Mouse (Mus musculus): ENCODE results near the gene Ets1. TPM values are rescaled to one million over a fixed set of nuclear protein-coding genes. Genes with fewer than 3 reads are reported as not detected.
A peak's percentile ranks its signal among the peaks of the same experiment; 100 is the strongest.

Ets1 gene
- polyA plus RNA-seq, 1 experiment from 2014 or later, result 115 TPM

GRCm38 (mm10) chr9:32711768-32712167 is 75.7 kb downstream of the Ets1 start:
- Histone ChIP-seq H3K27ac (ENCODE audit: low read length) (no peak overlapping the region), H3K4me1 (replicated peaks; ENCODE audit: control insufficient read depth, insufficient read depth, low read length) (peaks cover 95% of the 10 kb centered on the region), H3K27me3 (ENCODE audit: control insufficient read depth, insufficient read depth, low read depth, low read length) (no peaks in the 10 kb centered on the region), H3K36me3 (ENCODE audit: control insufficient read depth, insufficient read depth, low read length) (no peaks in the 10 kb centered on the region), H3K4me3 (ENCODE audit: low read length) (no peak overlapping the region), H3K9ac (ENCODE audit: low read length) (no peak overlapping the region), H3K4me2 (ENCODE audit: low read depth, low read length) (no peak overlapping the region), H3K9me3 (ENCODE audit: control insufficient read depth, low read length) (no peaks in the 10 kb centered on the region)
- 55% methylated on average over 4 of the region's 4 CpGs for WGBS
- no peak for ATAC-seq (ENCODE audit: low read depth)

- H3K27me3 ChIP-seq (ENCODE audit: control insufficient read depth, insufficient read depth, low read depth, low read length), result no peaks in the 10 kb centered on the region
- H3K4me2 ChIP-seq (ENCODE audit: low read depth, low read length), result no peak overlapping the region
- no peak overlapping the region for H3K4me3 ChIP-seq (ENCODE audit: low read length)
- 77% methylated on average over 7 of the region's 7 CpGs for WGBS
- H3K9me3 ChIP-seq (ENCODE audit: control insufficient read depth, low read length), result no peaks in the 10 kb centered on the region
- H3K4me1 ChIP-seq (replicated peaks; ENCODE audit: control insufficient read depth, insufficient read depth, low read length), result peaks cover 95% of the 10 kb centered on the region
- H3K27ac ChIP-seq (ENCODE audit: low read length), result no peak overlapping the region; the same call in 1 of the 2 replicates
- no peak overlapping the region for H3K9ac ChIP-seq (ENCODE audit: low read length)
- H3K36me3 ChIP-seq (ENCODE audit: control insufficient read depth, insufficient read depth, low read length), result no peaks in the 10 kb centered on the region
- ATAC-seq (ENCODE audit: low read depth), result no peak
Measured at GRCm38 (mm10) chr9:32712383-32712910, 76.4 kb downstream of the Ets1 start.

- WGBS, result 71% methylated on average over 1 of the region's 1 CpGs
- no peaks in the 10 kb centered on the region for H3K27me3 ChIP-seq (ENCODE audit: control insufficient read depth, insufficient read depth, low read depth, low read length)
- no peak overlapping the region for H3K4me3 ChIP-seq (ENCODE audit: low read length)
- H3K36me3 ChIP-seq (ENCODE audit: control insufficient read depth, insufficient read depth, low read length), result no peaks in the 10 kb centered on the region
- H3K9me3 ChIP-seq (ENCODE audit: control insufficient read depth, low read length), result no peaks in the 10 kb centered on the region
- peaks cover 96% of the 10 kb centered on the region for H3K4me1 ChIP-seq (replicated peaks; ENCODE audit: control insufficient read depth, insufficient read depth, low read length)
- no peak overlapping the region; the same call in 1 of the 2 replicates for H3K27ac ChIP-seq (ENCODE audit: low read length)
- no peak overlapping the region for H3K9ac ChIP-seq (ENCODE audit: low read length)
- no peak for ATAC-seq (ENCODE audit: low read depth)
- H3K4me2 ChIP-seq (ENCODE audit: low read depth, low read length), result no peak overlapping the region
Measured at GRCm38 (mm10) chr9:32713106-32713505, 77.1 kb downstream of the Ets1 start.

DNA sequence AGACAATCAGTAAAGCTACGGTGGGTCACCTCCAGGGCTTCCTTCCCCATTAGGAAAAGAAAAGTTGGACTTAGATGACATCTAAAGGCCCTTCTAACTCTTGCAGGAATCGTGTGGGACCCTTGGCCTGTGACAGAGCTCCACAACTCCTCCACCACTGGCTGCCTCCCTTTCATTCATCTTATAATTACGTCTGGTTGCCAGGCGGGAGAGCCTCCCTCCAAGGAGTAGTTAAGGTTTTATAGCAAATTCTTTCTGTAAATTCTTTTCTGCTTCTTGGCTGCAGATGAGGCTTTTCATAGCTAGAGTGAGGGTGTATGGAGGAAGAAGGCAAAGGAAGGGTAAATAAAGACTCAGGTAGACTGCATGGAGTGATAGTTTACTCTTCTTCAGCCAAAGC is 77.8 kb downstream of the Ets1 start:
- Histone ChIP-seq H3K27ac (ENCODE audit: low read length) (peak overlapping the region; percentile 28), H3K4me2 (ENCODE audit: low read depth, low read length) (no peak overlapping the region), H3K4me1 (replicated peaks; ENCODE audit: control insufficient read depth, insufficient read depth, low read length) (peaks cover 94% of the 10 kb centered on the region), H3K9ac (ENCODE audit: low read length) (no peak overlapping the region), H3K36me3 (ENCODE audit: control insufficient read depth, insufficient read depth, low read length) (no peaks in the 10 kb centered on the region), H3K4me3 (ENCODE audit: low read length) (no peak overlapping the region), H3K27me3 (ENCODE audit: control insufficient read depth, insufficient read depth, low read depth, low read length) (no peaks in the 10 kb centered on the region), H3K9me3 (ENCODE audit: control insufficient read depth, low read length) (no peaks in the 10 kb centered on the region)
- ATAC-seq (ENCODE audit: low read depth), result no peak
- WGBS, result 47% methylated on average over 4 of the region's 4 CpGs

DNA sequence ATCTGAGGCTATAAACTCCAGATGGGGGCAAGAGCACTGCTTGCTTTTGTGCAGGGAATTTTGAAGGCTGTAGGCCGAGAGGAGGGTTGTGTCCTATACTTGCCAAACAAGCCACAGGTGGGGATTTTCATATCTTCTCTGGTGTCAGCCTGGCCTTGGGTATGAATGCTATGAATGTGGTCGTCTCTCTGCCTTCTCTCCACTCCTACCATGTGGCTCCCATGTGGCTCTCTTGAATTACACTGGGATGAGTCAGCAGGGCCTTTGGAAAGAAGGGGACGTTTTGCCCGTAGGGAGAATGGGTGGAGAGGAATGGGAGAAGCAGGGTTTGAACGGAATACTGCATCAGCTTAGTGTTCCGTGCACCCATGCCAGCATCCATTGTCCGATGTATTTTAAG is 78.5 kb downstream of the Ets1 start:
- Histone ChIP-seq H3K4me1 (replicated peaks; ENCODE audit: control insufficient read depth, insufficient read depth, low read length) (peaks cover 91% of the 10 kb centered on the region), H3K36me3 (ENCODE audit: control insufficient read depth, insufficient read depth, low read length) (no peaks in the 10 kb centered on the region), H3K27me3 (ENCODE audit: control insufficient read depth, insufficient read depth, low read depth, low read length) (no peaks in the 10 kb centered on the region), H3K9me3 (ENCODE audit: control insufficient read depth, low read length) (no peaks in the 10 kb centered on the region), H3K4me3 (ENCODE audit: low read length) (no peak overlapping the region), H3K9ac (ENCODE audit: low read length) (no peak overlapping the region), H3K27ac (ENCODE audit: low read length) (peak overlapping the region; percentile 28; the same call in 1 of the 2 replicates), H3K4me2 (ENCODE audit: low read depth, low read length) (no peak overlapping the region)
- 63% methylated on average over 7 of the region's 7 CpGs for WGBS
- ATAC-seq (ENCODE audit: low read depth), result no peak

GRCm38 (mm10) chr9:32715806-32716466 is 79.9 kb downstream of the Ets1 start:
- H3K4me2 ChIP-seq (ENCODE audit: low read depth, low read length), result peak overlapping the region; percentile 4; the same call in 1 of the 2 replicates
- 50% methylated on average over 9 of the region's 9 CpGs for WGBS
- H3K9ac ChIP-seq (ENCODE audit: low read length), result no peak overlapping the region
- no peaks in the 10 kb centered on the region for H3K36me3 ChIP-seq (ENCODE audit: control insufficient read depth, insufficient read depth, low read length)
- H3K27me3 ChIP-seq (ENCODE audit: control insufficient read depth, insufficient read depth, low read depth, low read length), result no peaks in the 10 kb centered on the region
- no peaks in the 10 kb centered on the region for H3K9me3 ChIP-seq (ENCODE audit: control insufficient read depth, low read length)
- ATAC-seq (ENCODE audit: low read depth), result peak; percentile 75
- H3K4me3 ChIP-seq (ENCODE audit: low read length), result no peak overlapping the region
- peaks cover 90% of the 10 kb centered on the region for H3K4me1 ChIP-seq (replicated peaks; ENCODE audit: control insufficient read depth, insufficient read depth, low read length)
- peak overlapping the region; percentile 81 for H3K27ac ChIP-seq (ENCODE audit: low read length)

DNA sequence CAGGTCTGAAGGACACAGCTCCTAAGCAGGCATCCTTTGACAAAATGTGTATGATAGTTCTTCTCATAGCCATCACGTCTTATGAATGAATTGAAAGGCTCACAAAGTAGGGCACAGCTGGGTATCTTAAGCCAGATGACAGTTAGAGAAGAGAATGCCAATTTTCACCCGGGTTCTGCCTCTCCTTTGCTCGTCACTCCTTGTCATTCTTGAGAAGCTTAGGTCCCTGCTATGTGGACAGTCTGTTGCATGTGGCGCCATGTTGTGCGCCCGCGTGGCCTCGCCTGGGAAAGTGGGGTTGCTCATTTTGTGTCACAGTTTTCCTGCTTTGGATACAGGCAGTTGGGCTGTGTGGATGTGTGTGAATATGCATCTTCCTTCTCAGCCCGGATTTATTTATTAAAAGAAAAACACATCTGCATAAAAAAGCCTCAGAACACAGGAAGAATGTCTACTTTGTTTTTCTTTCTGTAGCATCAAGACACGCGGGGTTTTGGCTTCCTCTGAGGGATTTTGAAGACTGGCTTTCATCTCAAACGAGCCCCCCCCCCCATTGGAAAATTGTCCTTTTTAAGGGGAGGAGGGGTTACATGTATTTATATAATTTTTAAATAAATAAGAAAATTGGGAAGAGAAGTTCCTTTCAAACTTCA is 81.4 kb downstream of the Ets1 start:
- Histone ChIP-seq H3K36me3 (ENCODE audit: control insufficient read depth, insufficient read depth, low read length) (no peaks in the 10 kb centered on the region), H3K27ac (ENCODE audit: low read length) (peak overlapping the region; percentile 73), H3K4me2 (ENCODE audit: low read depth, low read length) (no peak overlapping the region), H3K9me3 (ENCODE audit: control insufficient read depth, low read length) (no peaks in the 10 kb centered on the region), H3K4me1 (replicated peaks; ENCODE audit: control insufficient read depth, insufficient read depth, low read length) (peaks cover 82% of the 10 kb centered on the region), H3K9ac (ENCODE audit: low read length) (peak overlapping the region; percentile 54), H3K27me3 (ENCODE audit: control insufficient read depth, insufficient read depth, low read depth, low read length) (no peaks in the 10 kb centered on the region), H3K4me3 (ENCODE audit: low read length) (no peak overlapping the region)
- ATAC-seq (ENCODE audit: low read depth), result peak; percentile 18; the same call in 1 of the 2 replicates
- 53% methylated on average over 12 of the region's 12 CpGs for WGBS

GRCm38 (mm10) chr9:32717931-32718820 is 82.2 kb downstream of the Ets1 start:
- no peak overlapping the region for H3K4me3 ChIP-seq (ENCODE audit: low read length)
- H3K27ac ChIP-seq (ENCODE audit: low read length), result peak overlapping the region; percentile 65
- peak overlapping the region; percentile 54 for H3K9ac ChIP-seq (ENCODE audit: low read length)
- H3K4me2 ChIP-seq (ENCODE audit: low read depth, low read length), result no peak overlapping the region
- ATAC-seq (ENCODE audit: low read depth), result no peak
- no peaks in the 10 kb centered on the region for H3K36me3 ChIP-seq (ENCODE audit: control insufficient read depth, insufficient read depth, low read length)
- no peaks in the 10 kb centered on the region for H3K9me3 ChIP-seq (ENCODE audit: control insufficient read depth, low read length)
- H3K27me3 ChIP-seq (ENCODE audit: control insufficient read depth, insufficient read depth, low read depth, low read length), result no peaks in the 10 kb centered on the region
- WGBS, result 28% methylated on average over 9 of the region's 9 CpGs
- peaks cover 74% of the 10 kb centered on the region for H3K4me1 ChIP-seq (replicated peaks; ENCODE audit: control insufficient read depth, insufficient read depth, low read length)

DNA sequence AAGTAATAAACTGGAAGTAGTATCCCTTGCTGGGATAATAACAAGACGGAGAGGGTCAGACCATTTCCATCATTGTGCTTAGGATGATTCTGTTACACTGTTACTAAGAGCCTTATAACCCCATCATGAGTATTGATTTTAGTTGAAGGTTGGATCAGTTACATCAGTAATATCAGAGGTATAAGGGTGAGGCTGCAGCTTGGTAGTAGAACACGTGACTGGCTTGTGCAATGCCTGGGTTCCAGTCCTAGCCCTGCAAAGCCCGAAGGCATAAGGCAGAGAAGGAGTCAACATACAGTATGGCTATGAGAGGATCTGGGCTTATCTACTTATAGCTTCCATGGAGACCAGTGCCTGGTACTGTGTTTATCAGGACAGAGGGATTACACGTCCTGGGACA is 82.8 kb downstream of the Ets1 start:
- H3K27ac ChIP-seq (ENCODE audit: low read length), result no peak overlapping the region
- no peak for ATAC-seq (ENCODE audit: low read depth)
- no peaks in the 10 kb centered on the region for H3K36me3 ChIP-seq (ENCODE audit: control insufficient read depth, insufficient read depth, low read length)
- H3K9ac ChIP-seq (ENCODE audit: low read length), result no peak overlapping the region
- H3K27me3 ChIP-seq (ENCODE audit: control insufficient read depth, insufficient read depth, low read depth, low read length), result no peaks in the 10 kb centered on the region
- no peak overlapping the region for H3K4me2 ChIP-seq (ENCODE audit: low read depth, low read length)
- peaks cover 68% of the 10 kb centered on the region for H3K4me1 ChIP-seq (replicated peaks; ENCODE audit: control insufficient read depth, insufficient read depth, low read length)
- H3K9me3 ChIP-seq (ENCODE audit: control insufficient read depth, low read length), result no peaks in the 10 kb centered on the region
- H3K4me3 ChIP-seq (ENCODE audit: low read length), result no peak overlapping the region
- 80% methylated on average over 4 of the region's 4 CpGs for WGBS
